Mouse (Mus musculus): Measurements from ENCODE around the gene Serinc2.
A peak's percentile ranks its signal among the peaks of the same experiment; 100 is the strongest.

GRCm38 (mm10) chr4:130264698-130265349 is 14.2 kb downstream of the Serinc2 start:
- no peak for TF ChIP-seq POLR2A (IDR thresholded peaks at IDR 0.05; ENCODE audit: insufficient read depth, low read length)
- peak; percentile 87 for TF ChIP-seq CTCF (IDR thresholded peaks at IDR 0.05; ENCODE audit: low read depth, low read length)
- TF ChIP-seq EP300 (IDR thresholded peaks at IDR 0.05; ENCODE audit: insufficient read depth, low read depth, low read length), result no peak

All from ES-Bruce4 (cell line).